Mouse (Mus musculus) kidney, postnatal 14 days (tissue): ENCODE data around the gene Rab3gap2.
A peak's percentile ranks its signal among the peaks of the same experiment; 100 is the strongest.

Experiments
- DNase-seq: peaks from one replicate; pipeline ENCODE4 v3.0.0; 2022; ENCODE audit warnings: mixed read lengths

Gene Rab3gap2

DNA sequence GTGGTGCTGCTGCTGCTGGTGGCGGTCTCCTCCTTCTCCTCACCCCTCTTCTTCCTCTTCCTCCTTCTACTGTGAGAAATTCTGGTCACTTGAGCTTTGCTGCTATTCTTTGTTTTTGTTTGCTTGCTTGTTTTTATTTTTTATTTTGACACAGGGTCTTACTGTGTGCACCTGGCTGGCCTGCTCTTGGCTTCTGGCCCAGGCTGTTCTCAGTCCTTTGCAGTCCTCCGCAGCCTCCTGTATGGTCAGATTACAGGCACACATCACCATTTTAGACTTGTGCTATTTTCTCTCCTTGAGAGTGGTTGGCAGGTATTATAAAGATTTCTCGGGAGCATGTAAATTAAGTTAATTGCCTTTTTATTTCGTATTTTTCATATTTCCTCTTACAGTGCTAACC lies 130.2 kb downstream of the Rab3gap2 start:
- no peak for DNase-seq

DNA sequence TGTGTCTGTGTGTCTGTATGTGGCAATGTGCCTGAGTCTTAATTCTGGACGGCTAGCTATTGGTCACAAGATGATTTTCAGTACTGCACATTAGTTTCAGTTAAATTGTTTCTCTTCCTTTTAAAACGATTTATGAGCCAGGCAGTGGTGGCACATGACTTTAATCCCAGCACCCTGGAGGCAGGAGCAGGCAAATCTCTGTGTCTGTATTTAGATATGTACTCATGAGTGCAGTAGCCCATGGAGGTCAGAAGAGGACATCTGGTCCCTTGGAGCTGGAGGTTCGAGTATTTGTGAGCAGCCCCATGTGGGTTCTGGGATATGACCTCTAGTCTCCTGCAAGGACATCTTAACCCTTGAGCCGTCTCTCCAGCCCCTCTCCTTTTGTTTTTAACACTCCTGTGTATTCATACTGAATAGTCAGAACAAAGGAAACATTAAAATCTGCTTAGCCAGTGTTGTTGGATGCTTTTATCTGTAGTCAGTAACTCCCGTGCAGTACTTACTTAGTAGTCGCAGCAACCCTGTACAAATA lies 131.4 kb downstream of the Rab3gap2 start:
- peak; percentile 17 for DNase-seq
